Mouse (Mus musculus) CH12.LX (cell line): Measurements from ENCODE around the gene Erf. TPM values are rescaled to one million over a fixed set of nuclear protein-coding genes. Genes with fewer than 3 reads are reported as not detected.
A peak's percentile ranks its signal among the peaks of the same experiment; 100 is the strongest.

Source experiments
- DNase-seq: peaks from one replicate; pipeline ENCODE4 v3.0.0-alpha.2; 2013; ENCODE audit errors: extremely low read depth
- H3K27ac ChIP-seq: 2 replicates; pipeline ENCODE4 v1.5.1; 2012; ENCODE audit warnings: low read depth, mild to moderate bottlenecking, control low read depth, moderate library complexity; ENCODE audit not compliant: insufficient read depth
- H3K27me3 ChIP-seq: replicated peaks from 2 replicates; pipeline ENCODE3; 2012; ENCODE audit warnings: inconsistent platforms
- H3K36me3 ChIP-seq, 2 experiments: replicated peaks in 1 of 2; 2 replicates each; pipeline versions ENCODE3 to v1.6.1; 2012; ENCODE audit warnings: inconsistent platforms in 1 of 2, low read length in 1 of 2, mild to moderate bottlenecking in 1 of 2, mixed read lengths in 1 of 2, moderate library complexity in 1 of 2; ENCODE audit not compliant: control insufficient read depth in 1 of 2, insufficient read depth in 1 of 2
- H3K4me1 ChIP-seq, 2 experiments: 2 replicates each; pipeline ENCODE4 v1.6.1; 2012; ENCODE audit warnings: inconsistent platforms in 1 of 2, moderate library complexity in 1 of 2; ENCODE audit not compliant: insufficient read depth in 2 of 2, control insufficient read depth in 1 of 2
- H3K4me2 ChIP-seq: 2 replicates; pipeline ENCODE4 v1.6.1; 2012; ENCODE audit warnings: low read depth, mild to moderate bottlenecking, control low read depth; ENCODE audit not compliant: poor library complexity, insufficient read depth, severe bottlenecking
- H3K4me3 ChIP-seq, 3 experiments: fragments of 150-350 bp in 1 of 3; sonication (generic) in 1 of 3; replicated peaks in 1 of 3; 2 replicates each; pipeline versions ENCODE3 to v1.5.1; 2011 to 2012; ENCODE audit warnings: low read depth in 2 of 3, low read length in 2 of 3, mild to moderate bottlenecking in 2 of 3, moderate library complexity in 2 of 3, control low read depth in 1 of 3, improper control_type of control experiment in 1 of 3, inconsistent platforms in 1 of 3, mixed read lengths in 1 of 3; ENCODE audit not compliant: poor library complexity in 1 of 3
- H3K79me2 ChIP-seq: replicated peaks from 2 replicates; pipeline ENCODE4 v1.6.1; 2012; ENCODE audit warnings: mild to moderate bottlenecking, moderate library complexity; ENCODE audit not compliant: control insufficient read depth, poor library complexity, insufficient read depth, severe bottlenecking; ENCODE audit errors: extremely low read depth
- H3K9ac ChIP-seq: 2 replicates; pipeline ENCODE4 v1.6.1; 2012; ENCODE audit warnings: low read depth, mild to moderate bottlenecking, control low read depth, moderate library complexity; ENCODE audit not compliant: insufficient read depth
- H3K9me3 ChIP-seq: replicated peaks from 2 replicates; pipeline ENCODE3; 2012; ENCODE audit warnings: low read length, inconsistent platforms, mixed read lengths
- BHLHE40 ChIP-seq: IDR thresholded peaks from 2 replicates; pipeline ENCODE4 v1.6.1; 2011; ENCODE audit warnings: mild to moderate bottlenecking, low read depth, low read length, improper control_type of control experiment
- CHD2 ChIP-seq: IDR thresholded peaks from 2 replicates; pipeline ENCODE4 v1.6.1; 2011; ENCODE audit warnings: low read length, improper control_type of control experiment
- ELF1 ChIP-seq: IDR thresholded peaks from 2 replicates; pipeline ENCODE4 v1.6.1; 2014; ENCODE audit warnings: low read depth, mild to moderate bottlenecking, inconsistent platforms, low read length, improper control_type of control experiment
- JUND ChIP-seq: conservative IDR thresholded peaks from 2 replicates; pipeline ENCODE4 v1.6.1; 2011; ENCODE audit warnings: low read depth, low read length, improper control_type of control experiment
- MAX ChIP-seq: IDR thresholded peaks from 2 replicates; pipeline ENCODE4 v1.6.1; 2011; ENCODE audit warnings: low read length, improper control_type of control experiment
- MYC ChIP-seq: IDR thresholded peaks from 2 replicates; pipeline ENCODE4 v1.6.1; 2011; ENCODE audit warnings: low read depth, mild to moderate bottlenecking, improper control_type of control experiment, low read length
- POLR2A ChIP-seq: IDR thresholded peaks from 2 replicates; pipeline ENCODE4 v1.6.1; 2011; ENCODE audit warnings: low read depth, mild to moderate bottlenecking, improper control_type of control experiment, low read length
- POLR2AphosphoS2 ChIP-seq: IDR thresholded peaks from 2 replicates; pipeline ENCODE4 v1.6.1; 2011; ENCODE audit warnings: low read depth, low read length, improper control_type of control experiment
- RAD21 ChIP-seq: IDR thresholded peaks from 2 replicates; pipeline ENCODE4 v1.6.1; 2011; ENCODE audit warnings: low read depth, mild to moderate bottlenecking, low read length, improper control_type of control experiment, moderate library complexity
- SIN3A ChIP-seq: IDR thresholded peaks from 2 replicates; pipeline ENCODE4 v1.6.1; 2012; ENCODE audit warnings: low read length, improper control_type of control experiment, inconsistent platforms
- USF1 ChIP-seq: IDR thresholded peaks from 2 replicates; pipeline ENCODE4 v1.6.1; 2014; ENCODE audit warnings: low read depth, mild to moderate bottlenecking, inconsistent platforms, low read length, improper control_type of control experiment
- ZNF384 ChIP-seq: IDR thresholded peaks from 2 replicates; pipeline ENCODE4 v1.6.1; 2012; ENCODE audit warnings: low read depth, low read length, improper control_type of control experiment, inconsistent platforms
- dilution Hi-C: fragments of 300-500 bp; cut with MboI; formaldehyde crosslinking; loops from 2 replicates; pipeline ENCODE4 v1.14.3; 2020; ENCODE audit warnings: low sequenced_read_pairs; ENCODE audit not compliant: extremely low pct_unique_long_range_greater_than_20kb, extremely low pct_ligation_motif_present
- in situ Hi-C: fragments of 300-500 bp; cut with MboI; formaldehyde crosslinking; loops from 3 replicates; pipeline ENCODE4 v1.14.3; 2019; ENCODE audit warnings: low sequenced_read_pairs, low pct_ligation_motif_present, low pct_unique_long_range_greater_than_20kb, mixed read lengths
- polyA plus RNA-seq: library from polyadenylated mRNA; unstranded; fragments of >175 nt; gene quantifications from 2 replicates; pipeline ENCODE4 v1.2.1, GENCODE M21; 2012; ENCODE audit warnings: low read depth; ENCODE audit not compliant: insufficient read length
- total RNA-seq, 2 experiments: library from RNA; depleted of rRNA; stranded (reverse); fragments of 300-350 nt in 1 of 2; fragments of >200 nt in 1 of 2; gene quantifications; 2 replicates each; pipeline ENCODE4 v1.2.3; 2012 to 2014

Gene Erf
- total and polyA plus RNA-seq, 3 experiments: 6.1 to 15.4 (median 13.2) TPM

- peak; percentile 65 for DNase-seq
- dilution Hi-C loops: no loop called here
- peak overlapping the region; percentile 60 for H3K4me2 ChIP-seq
- TF ChIP-seq JUND: no peak
- 0 out of 2 replicates have a peak, but pooled peaks have one; percentile 37 for TF ChIP-seq SIN3A
- peak; percentile 62 for TF ChIP-seq CHD2
- TF ChIP-seq, all 38 proteins: peak for 2
- Histone ChIP-seq H3K36me3 (peaks cover 7 to 24% of the 10 kb centered on the region in 2 experiments), H3K9ac (peak overlapping the region; percentile 87), H3K79me2 (peaks cover 17% of the 10 kb centered on the region), H3K9me3 (no peaks in the 10 kb centered on the region), H3K27me3 (peaks cover 4% of the 10 kb centered on the region), H3K27ac (peak overlapping the region; percentile 44; the same call in 1 of the 2 replicates), H3K4me1 (peaks cover 5 to 31% of the 10 kb centered on the region in 2 experiments; a peak in 3 of 4 replicates), H3K4me3 (peak overlapping the region; percentile 85 to 94 (median 94))
- in situ Hi-C loops: no loop called here
Measured at GRCm38 (mm10) chr7:25249314-25250140, 1.0 kb downstream of the Erf start.

GRCm38 (mm10) chr7:25248846-25249313, 1.7 kb downstream of the Erf start:
- in situ Hi-C loops: no loop called here
- H3K4me2 ChIP-seq: peak overlapping the region; percentile 60

GRCm38 (mm10) chr7:25248018-25248647, 2.4 kb downstream of the Erf start:
- peaks cover 2% of the 10 kb centered on the region for H3K27me3 ChIP-seq
- dilution Hi-C loops (no loop called here), in situ Hi-C loops (no loop called here)
- 0 out of 2 replicates have a peak overlapping the region, but pooled peaks have one; percentile 60 for H3K4me2 ChIP-seq
- TF ChIP-seq MYC (peak; percentile 28; the same call in 1 of the 2 replicates), POLR2AphosphoS2 (no peak), ZNF384 (no peak), RAD21 (no peak)
- no peak overlapping the region for H3K27ac ChIP-seq
- H3K4me1 ChIP-seq: peaks cover 5 to 31% of the 10 kb centered on the region in 2 experiments; a peak in 3 of 4 replicates
- H3K79me2 ChIP-seq: peaks cover 17% of the 10 kb centered on the region
- H3K36me3 ChIP-seq: peaks cover 11 to 32% of the 10 kb centered on the region in 2 experiments
- no peak overlapping the region; the same call in 1 of the 2 replicates for H3K9ac ChIP-seq
- DNase-seq: no peak
- no peak overlapping the region for H3K4me3 ChIP-seq
- no peaks in the 10 kb centered on the region for H3K9me3 ChIP-seq

More at GRCm38 (mm10) chr7:25248846-25249313, 1.7 kb downstream of the Erf start:
- Histone ChIP-seq H3K4me3 (peak overlapping the region; percentile 48 to 94 (median 94)), H3K27me3 (peaks cover 2% of the 10 kb centered on the region), H3K4me1 (peaks cover 5 to 31% of the 10 kb centered on the region in 2 experiments; a peak in 3 of 4 replicates), H3K9ac (peak overlapping the region; percentile 87), H3K36me3 (peaks cover 11 to 29% of the 10 kb centered on the region in 2 experiments), H3K79me2 (peaks cover 17% of the 10 kb centered on the region), H3K27ac (no peak overlapping the region), H3K9me3 (no peaks in the 10 kb centered on the region)
- no peak for DNase-seq
- dilution Hi-C loops: no loop called here
- TF ChIP-seq ELF1 (no peak), SIN3A (peak; percentile 40; the same call in 1 of the 2 replicates), USF1 (no peak), POLR2A (no peak), BHLHE40 (peak; percentile 80), MAX (0 out of 2 replicates have a peak, but pooled peaks have one; percentile 40)
